Mouse (Mus musculus): ENCODE data around the gene Lmbr1l.

Lmbr1l gene

DNA sequence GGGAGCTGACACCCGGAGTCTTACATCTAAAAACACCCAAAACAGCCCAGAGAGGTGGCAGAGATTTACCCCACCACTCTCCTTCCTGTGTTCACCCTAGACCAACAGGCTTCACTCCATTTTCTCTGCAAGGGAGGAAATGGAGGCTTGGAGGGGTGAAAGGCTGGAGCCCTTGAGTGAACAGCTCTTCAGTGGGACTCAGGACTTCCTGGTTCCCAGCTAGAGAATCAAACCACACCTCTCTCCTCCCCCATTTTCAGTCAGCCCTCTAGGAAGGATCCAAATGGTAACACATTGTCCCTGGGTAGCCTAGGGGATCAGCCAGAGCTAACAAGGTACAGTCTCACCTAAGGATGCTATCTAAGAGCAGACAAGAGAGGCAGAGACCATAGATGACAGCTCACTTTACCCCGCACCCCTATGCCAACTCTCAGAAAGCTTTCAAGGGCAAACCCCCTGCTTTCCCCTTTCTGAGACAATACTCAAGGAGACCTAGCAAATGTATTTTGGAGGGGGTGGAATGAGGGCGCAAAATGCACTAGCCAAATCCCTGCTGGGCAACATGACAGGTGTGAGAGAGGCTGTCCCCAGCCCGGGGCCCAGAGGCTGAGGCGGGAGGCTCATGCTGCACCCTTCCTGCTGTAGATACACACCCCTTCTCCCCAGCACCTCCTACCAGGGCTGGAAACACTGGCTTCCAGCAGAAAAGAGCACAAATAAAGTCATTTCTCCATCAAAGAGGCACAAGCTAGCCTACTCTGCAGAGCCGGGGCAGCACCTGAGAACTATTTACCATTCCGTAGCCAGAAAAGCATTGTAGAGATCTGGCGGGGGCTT, 48.5 kb downstream of the Lmbr1l start:
- DNase-seq (ENCODE audit: low spot score): no peak

DNA sequence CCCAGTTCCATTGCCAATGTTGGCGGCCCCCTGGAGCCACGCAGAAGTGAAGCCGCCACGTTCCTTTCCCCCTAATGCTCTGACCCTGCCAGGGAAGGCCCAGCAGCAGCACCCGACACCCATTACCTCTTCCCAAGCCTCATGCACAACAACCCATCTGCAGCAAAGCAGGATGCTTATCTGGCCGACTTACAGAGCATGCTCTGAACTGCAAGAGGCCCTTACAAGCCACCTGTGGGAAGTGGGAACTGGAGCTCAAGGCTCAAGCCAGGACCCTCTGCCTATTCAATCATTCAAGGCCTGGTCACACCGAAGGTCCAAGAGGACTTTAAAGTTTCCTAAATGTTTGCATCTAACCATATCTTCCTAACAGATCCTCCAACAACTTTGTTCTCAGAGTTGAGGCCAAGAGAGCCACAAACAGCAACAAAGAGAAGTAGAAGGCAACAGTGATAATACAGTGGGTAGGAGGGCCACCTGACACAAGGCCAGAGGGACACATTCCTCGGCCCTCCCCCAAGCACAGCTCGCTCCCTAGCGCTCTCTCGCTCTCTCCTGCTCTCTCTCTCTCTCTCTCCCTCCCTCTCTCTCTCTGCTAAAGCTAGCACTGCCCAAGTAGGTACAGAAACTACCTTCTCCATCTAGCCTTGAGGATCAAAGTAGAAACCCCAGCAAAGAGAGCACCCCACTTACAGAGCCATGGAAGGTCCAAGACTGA, 49.5 kb downstream of the Lmbr1l start:
- no peak for DNase-seq (ENCODE audit: low spot score)

GRCm38 (mm10) chr15:98867321-98867720, 50.7 kb downstream of the Lmbr1l start:
- DNase-seq (ENCODE audit: low spot score): no peak

DNA sequence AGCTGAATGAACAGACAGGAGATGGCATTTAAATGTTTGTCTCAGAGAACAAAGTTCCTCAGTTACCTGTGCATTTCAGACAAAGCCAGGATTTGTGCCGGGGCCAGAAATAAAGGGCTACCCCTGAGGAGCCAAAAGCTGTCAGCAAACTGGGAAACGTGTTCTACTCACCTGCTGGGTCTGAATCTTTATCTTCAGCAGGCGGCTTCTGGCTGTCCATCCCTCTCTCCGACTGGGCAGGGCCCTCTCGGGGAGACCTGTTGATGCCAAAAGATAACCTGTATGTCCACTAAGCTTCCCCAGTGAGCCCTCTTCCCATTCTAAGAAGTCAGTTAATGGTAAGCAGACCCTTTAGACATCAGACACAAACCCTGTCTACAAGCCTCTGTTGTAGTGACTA, 51.5 kb downstream of the Lmbr1l start:
- DNase-seq (ENCODE audit: low spot score): no peak

DNA sequence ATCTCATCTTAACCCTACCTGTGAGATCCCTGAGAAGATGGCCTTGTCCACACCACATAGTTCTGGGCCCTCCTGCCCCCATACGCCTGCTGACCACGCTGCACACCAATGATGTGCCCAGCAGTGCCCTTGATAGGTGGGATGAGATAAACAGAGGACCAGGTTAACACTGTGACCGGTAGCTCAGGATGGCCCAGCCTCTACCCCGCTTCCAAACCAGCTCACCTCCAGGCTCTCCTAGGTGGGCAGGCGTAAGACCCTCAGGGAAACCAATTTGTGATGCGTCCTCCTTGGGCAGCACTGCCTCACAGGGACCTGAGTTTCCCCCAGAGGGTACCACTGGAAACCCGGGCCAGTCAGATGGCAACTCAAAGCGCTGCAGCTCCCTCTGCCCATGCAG, 52.3 kb downstream of the Lmbr1l start:
- no peak for DNase-seq (ENCODE audit: low spot score)

DNA sequence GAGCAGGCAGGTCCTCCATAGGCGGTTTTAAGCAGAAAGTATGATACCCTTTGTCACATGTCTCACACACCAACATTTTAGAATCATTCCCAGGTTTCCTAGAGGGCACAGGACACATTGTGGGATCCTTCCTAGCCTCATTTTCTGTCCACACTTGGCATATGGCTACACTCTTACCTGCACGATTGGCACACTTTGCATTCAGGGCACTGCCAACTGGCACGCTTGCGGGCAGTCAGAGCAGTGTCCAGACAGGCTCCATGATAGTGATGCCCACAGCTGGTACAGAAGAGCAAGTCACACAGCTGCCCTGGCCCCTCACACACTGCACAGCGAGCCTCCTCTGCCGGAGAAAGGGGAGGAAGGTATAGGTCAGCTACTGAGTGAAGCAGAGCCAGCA, 53.1 kb downstream of the Lmbr1l start:
- DNase-seq (ENCODE audit: low spot score): no peak

- no peak for DNase-seq (ENCODE audit: low spot score)
These were observed 54.5 kb downstream of the Lmbr1l start for GRCm38 (mm10) chr15:98863451-98863958.

GRCm38 (mm10) chr15:98861701-98862410, 56.2 kb downstream of the Lmbr1l start:
- DNase-seq (ENCODE audit: low spot score): no peak

GRCm38 (mm10) chr15:98860921-98861320, 57.1 kb downstream of the Lmbr1l start:
- DNase-seq (ENCODE audit: low spot score): no peak

DNA sequence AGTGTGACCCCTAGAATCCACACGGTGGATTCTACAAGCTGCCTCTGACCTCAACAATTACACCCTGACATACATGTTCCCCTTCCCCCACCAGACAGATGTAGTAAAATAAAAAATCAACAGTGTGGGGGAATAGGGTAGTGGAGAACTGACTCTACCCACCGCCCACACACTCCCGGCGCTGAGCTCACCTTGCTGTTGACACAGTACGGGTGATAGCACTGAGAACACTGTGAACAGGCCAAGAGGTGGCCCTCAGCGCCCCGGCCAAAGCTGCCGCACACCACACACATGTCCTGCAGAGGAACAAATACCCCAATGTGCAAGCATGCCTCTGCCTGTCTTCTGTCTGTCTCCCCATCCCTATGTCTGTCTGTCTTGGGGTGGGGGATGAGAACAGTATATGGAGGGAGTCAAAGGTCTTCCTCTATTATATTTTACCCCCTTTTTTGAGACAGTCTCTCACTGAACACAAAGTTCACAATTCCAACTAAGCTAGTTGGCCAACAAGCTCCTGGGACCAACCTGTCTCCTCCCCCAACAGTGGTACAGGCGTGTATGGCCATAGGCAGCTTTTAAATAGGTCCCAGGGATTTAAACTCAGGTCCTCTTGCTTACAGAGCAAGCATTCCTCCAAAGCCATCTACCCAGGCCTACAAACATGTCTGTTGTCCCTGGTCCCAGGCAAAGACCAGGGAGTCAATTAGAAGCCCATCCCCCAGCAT, 58.5 kb downstream of the Lmbr1l start:
- DNase-seq (ENCODE audit: low spot score): no peak

DNA sequence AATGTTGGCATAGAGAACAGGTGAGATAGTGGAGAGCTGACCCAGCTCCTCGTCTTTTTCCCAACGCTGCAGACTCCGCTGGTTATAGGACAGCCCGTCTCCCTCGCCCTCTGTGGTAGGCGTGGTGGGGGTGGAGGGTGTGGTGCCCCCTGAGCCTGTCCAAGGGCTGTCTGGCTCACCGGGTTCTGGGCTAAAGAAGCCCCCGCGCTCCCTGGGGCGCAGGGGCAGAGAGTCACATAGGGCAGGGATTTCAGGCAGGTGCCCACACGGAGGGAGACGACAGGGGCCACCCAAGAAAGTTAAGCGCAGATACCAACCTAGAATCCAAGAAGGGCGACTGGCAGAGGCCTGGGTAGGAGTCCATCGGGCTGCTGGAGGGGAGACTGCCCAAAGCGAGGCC, 63.8 kb downstream of the Lmbr1l start:
- no peak for DNase-seq (ENCODE audit: low spot score)

Data from ovary, postnatal 36 days (tissue).